Mouse (Mus musculus) heart, embryonic 14.5 days (tissue): Measurements from ENCODE around the gene Ghsr. TPM values are rescaled to one million over a fixed set of nuclear protein-coding genes. Genes with fewer than 3 reads are reported as not detected.
"Not testable (repeated sequence)": the region's sequence is repeated elsewhere in the genome, so short reads cannot be mapped to it uniquely, and the experiment has no call there.

ENCODE experiments used
- ATAC-seq: fragments of 200-750 bp; cut with Nextera tagmentation; 2 replicates; pipeline ENCODE4 v1.8.0; 2017; ENCODE audit warnings: low read depth, moderate TSS enrichment; ENCODE audit not compliant: insufficient number of reproducible peaks, insufficient read depth, low FRiP score
- H3K27ac ChIP-seq, 2 experiments: fragments of 200-500 bp in 1 of 2; fragments of 300-500 bp in 1 of 2; sonication (generic) in 1 of 2; replicated peaks in 1 of 2; 2 replicates each; pipeline ENCODE4 v1.5.1; 2012 to 2014; ENCODE audit warnings: low read depth in 2 of 2, low read length in 2 of 2, control low read depth in 1 of 2, mild to moderate bottlenecking in 1 of 2, mixed read lengths in 1 of 2; ENCODE audit not compliant: control insufficient read depth in 1 of 2, insufficient read depth in 1 of 2
- H3K27me3 ChIP-seq: fragments of 300-500 bp; sonication (generic); 2 replicates; pipeline ENCODE4 v1.6.1; 2014; ENCODE audit warnings: mild to moderate bottlenecking, low read length, control low read depth; ENCODE audit not compliant: control insufficient read depth, insufficient read depth
- H3K36me3 ChIP-seq: fragments of 300-500 bp; sonication (generic); 2 replicates; pipeline ENCODE4 v1.6.1; 2014; ENCODE audit warnings: mild to moderate bottlenecking, control low read depth, low read length, mixed read lengths; ENCODE audit not compliant: control insufficient read depth, insufficient read depth
- H3K4me1 ChIP-seq, 2 experiments: fragments of 200-500 bp in 1 of 2; fragments of 300-500 bp in 1 of 2; sonication (generic) in 1 of 2; 2 replicates each; pipeline ENCODE4 v1.6.1; 2012 to 2014; ENCODE audit warnings: low read length in 2 of 2, control low read depth in 1 of 2, mixed read lengths in 1 of 2; ENCODE audit not compliant: control insufficient read depth in 2 of 2, insufficient read depth in 2 of 2
- H3K4me2 ChIP-seq: fragments of 300-500 bp; sonication (generic); 2 replicates; pipeline ENCODE4 v1.6.1; 2014; ENCODE audit warnings: mild to moderate bottlenecking, low read length
- H3K4me3 ChIP-seq, 2 experiments: fragments of 200-500 bp in 1 of 2; fragments of 300-500 bp in 1 of 2; sonication (generic) in 1 of 2; 2 replicates each; pipeline ENCODE4 v1.5.1; 2012 to 2014; ENCODE audit warnings: low read length in 2 of 2, mild to moderate bottlenecking in 2 of 2, control low read depth in 1 of 2, low read depth in 1 of 2, moderate library complexity in 1 of 2; ENCODE audit not compliant: control insufficient read depth in 1 of 2, insufficient read depth in 1 of 2
- H3K9ac ChIP-seq: fragments of 300-500 bp; sonication (generic); 2 replicates; pipeline ENCODE4 v1.6.1; 2014; ENCODE audit warnings: mild to moderate bottlenecking, low read length
- H3K9me3 ChIP-seq: fragments of 300-500 bp; sonication (generic); 2 replicates; pipeline ENCODE4 v1.6.1; 2016; ENCODE audit warnings: low read length, control low read depth; ENCODE audit not compliant: control insufficient read depth
- WGBS: fragments of 180-500 bp; shearing (Covaris S2); extraction: QIAGEN DNeasy Blood & Tissue Kit; methylation state at CpG from one replicate; pipeline ENCODE4 v1.1.7; 2014; 5-methylcytosine and 5-hydroxymethylcytosine counted together
- polyA plus RNA-seq: library from polyadenylated mRNA; unstranded; fragments of >200 nt; fragmentation: Nextera tagmentation; extraction: Ambion mirVana; gene quantifications from 2 replicates; pipeline ENCODE4 v1.2.1, GENCODE M21; 2014

The Ghsr gene
- polyA plus RNA-seq, 1 experiment from 2014 or later = not detected

GRCm38 (mm10) chr3:27371725-27372650 lies 837 bp downstream of the Ghsr start:
- H3K4me1 ChIP-seq = no peaks in the 10 kb centered on the region; a peak in 2 of 4 replicates
- no peak for ATAC-seq
- no peaks in the 10 kb centered on the region for H3K36me3 ChIP-seq
- no peak overlapping the region for H3K27ac ChIP-seq
- H3K4me3 ChIP-seq = peak overlapping the region in 1 of 2 experiments; percentile 19; a peak in 2 of 4 replicates
- H3K9me3 ChIP-seq = no peaks in the 10 kb centered on the region
- no peak overlapping the region for H3K9ac ChIP-seq
- H3K27me3 ChIP-seq = peaks cover 65% of the 10 kb centered on the region
- WGBS = 3% methylated on average over 74 of the region's 77 CpGs
- peak overlapping the region; percentile 42 for H3K4me2 ChIP-seq

- Histone ChIP-seq H3K9me3 (no peaks in the 10 kb centered on the region), H3K27ac (no peak overlapping the region), H3K27me3 (peaks cover 64% of the 10 kb centered on the region), H3K36me3 (no peaks in the 10 kb centered on the region), H3K4me2 (no peak overlapping the region), H3K4me3 (no peak overlapping the region), H3K9ac (no peak overlapping the region), H3K4me1 (no peaks in the 10 kb centered on the region; a peak in 2 of 4 replicates)
- WGBS = 51% methylated on average over 9 of the region's 9 CpGs
- ATAC-seq = no peak
Observed at GRCm38 (mm10) chr3:27374396-27374795, 3.2 kb downstream of the Ghsr start.

DNA sequence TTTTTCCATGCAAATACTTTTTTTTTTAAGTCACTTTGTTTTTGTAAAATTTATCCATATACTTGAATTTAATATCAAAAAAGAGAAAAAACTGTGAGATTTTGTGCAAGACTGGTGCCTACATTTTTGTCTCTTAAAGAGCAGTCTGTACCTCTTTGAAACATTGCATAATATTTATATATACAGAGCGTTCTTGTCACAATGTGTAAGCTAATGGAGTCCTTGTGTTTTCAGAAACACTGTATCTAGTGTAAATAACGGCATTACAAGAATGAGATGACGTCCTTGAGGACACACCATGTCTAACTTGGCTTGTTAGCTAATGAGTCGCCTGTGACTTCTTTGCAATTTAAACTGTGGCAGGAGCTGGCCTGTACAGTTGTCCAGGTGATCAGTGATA lies 6.8 kb downstream of the Ghsr start:
- Histone ChIP-seq H3K9me3 (no peaks in the 10 kb centered on the region), H3K4me2 (no peak overlapping the region), H3K9ac (no peak overlapping the region), H3K36me3 (no peaks in the 10 kb centered on the region), H3K27me3 (peaks cover 29% of the 10 kb centered on the region), H3K4me3 (no peak overlapping the region), H3K4me1 (no peaks in the 10 kb centered on the region), H3K27ac (no peak overlapping the region)
- WGBS = 60% methylated on average over 4 of the region's 4 CpGs
- no peak for ATAC-seq

- Histone ChIP-seq H3K27me3 (no peaks in the 10 kb centered on the region), H3K4me3 (no peak overlapping the region), H3K4me2 (no peak overlapping the region), H3K4me1 (no peaks in the 10 kb centered on the region), H3K9ac (no peak overlapping the region), H3K27ac (no peak overlapping the region), H3K36me3 (no peaks in the 10 kb centered on the region), H3K9me3 (no peaks in the 10 kb centered on the region)
- ATAC-seq = no peak
- 62% methylated on average over 3 of the region's 3 CpGs for WGBS
Observed at GRCm38 (mm10) chr3:27384836-27385235, 13.7 kb downstream of the Ghsr start.

DNA sequence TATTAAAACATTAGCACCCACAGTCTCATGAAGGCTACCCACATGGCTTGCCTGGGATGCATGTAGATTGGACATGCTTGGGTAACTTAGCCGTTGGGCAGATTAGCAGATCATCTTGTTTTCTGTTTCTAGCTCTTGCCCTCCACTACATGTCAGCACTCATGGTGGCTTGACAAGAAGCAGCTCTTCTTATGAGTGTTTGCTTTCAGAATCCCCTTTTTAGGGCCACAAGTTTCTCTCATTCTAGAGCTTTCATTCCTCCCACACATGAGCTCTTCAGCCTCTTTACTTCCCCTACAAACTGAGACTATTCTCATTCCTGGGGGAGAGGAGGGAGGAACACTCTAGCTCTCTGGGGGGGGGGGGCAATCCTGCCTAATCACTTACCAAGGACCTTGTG lies 18.8 kb downstream of the Ghsr start:
- H3K36me3 ChIP-seq = no peaks in the 10 kb centered on the region
- no peak overlapping the region for H3K9ac ChIP-seq
- no peaks in the 10 kb centered on the region for H3K9me3 ChIP-seq
- WGBS = 30% methylated on average over 1 of the region's 1 CpGs
- no peak overlapping the region for H3K4me3 ChIP-seq
- no peak for ATAC-seq
- H3K4me2 ChIP-seq = no peak overlapping the region
- H3K4me1 ChIP-seq = no peaks in the 10 kb centered on the region
- no peak overlapping the region for H3K27ac ChIP-seq
- no peaks in the 10 kb centered on the region for H3K27me3 ChIP-seq

- WGBS = 91% methylated on average over 3 of the region's 3 CpGs
- not testable (repeated sequence) for ATAC-seq, H3K4me3 ChIP-seq, H3K27me3 ChIP-seq, H3K36me3 ChIP-seq, H3K4me1 ChIP-seq, H3K9ac ChIP-seq, H3K4me2 ChIP-seq, H3K27ac ChIP-seq, H3K9me3 ChIP-seq
Observed at GRCm38 (mm10) chr3:27400996-27401395, 29.8 kb downstream of the Ghsr start.

GRCm38 (mm10) chr3:27406440-27406839 lies 35.3 kb downstream of the Ghsr start:
- Histone ChIP-seq H3K27me3 (no peaks in the 10 kb centered on the region), H3K9ac (no peak overlapping the region), H3K4me3 (no peak overlapping the region), H3K9me3 (no peaks in the 10 kb centered on the region), H3K4me2 (no peak overlapping the region), H3K4me1 (peaks cover 2 to 7% of the 10 kb centered on the region in 2 experiments; a peak in 2 of 4 replicates), H3K36me3 (no peaks in the 10 kb centered on the region), H3K27ac (no peak overlapping the region)
- 72% methylated on average over 3 of the region's 3 CpGs for WGBS
- ATAC-seq = no peak
